Mouse (Mus musculus): ENCODE measurements around the gene Gsta3.

DNA sequence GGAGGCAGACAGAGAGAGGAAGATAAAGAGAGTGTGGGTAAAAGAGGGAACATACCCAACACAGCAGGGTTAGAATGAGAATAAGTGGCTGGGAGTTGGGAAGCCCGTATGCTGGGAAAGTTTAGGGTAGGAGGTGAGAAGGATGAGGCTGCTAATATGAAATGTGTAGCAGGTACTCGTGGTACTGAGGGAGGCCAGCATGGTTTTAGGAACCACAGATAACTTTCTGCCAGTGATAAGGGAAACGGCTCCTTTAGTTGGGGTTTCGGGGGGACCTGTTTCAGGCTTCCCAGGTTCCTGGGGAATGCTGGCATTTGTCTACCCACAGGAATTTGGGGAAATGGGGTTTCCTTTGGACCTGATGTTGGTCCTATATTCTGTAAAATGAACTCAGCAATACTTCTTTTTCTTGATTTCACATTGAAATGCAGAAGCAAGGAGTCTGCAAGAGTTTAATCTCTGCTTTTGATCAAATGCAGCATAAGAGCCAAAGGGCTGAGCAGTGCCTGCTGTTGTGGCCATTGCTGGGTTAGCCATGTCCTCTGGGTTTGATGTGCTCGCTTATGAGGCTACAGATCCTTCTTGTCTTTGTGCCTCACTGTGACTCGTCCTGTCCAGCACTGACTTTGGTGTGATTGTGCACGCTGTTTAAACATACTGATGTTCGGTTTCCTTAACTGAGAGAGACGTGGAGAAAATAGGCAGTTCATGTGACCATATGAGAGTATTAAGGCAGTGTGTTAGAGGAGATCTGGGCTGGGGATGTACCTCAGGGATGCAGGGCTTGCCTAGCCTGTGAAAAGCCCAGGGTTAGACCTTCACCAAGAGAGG, 8.4 kb downstream of the Gsta3 start:
- TF ChIP-seq CTCF (IDR thresholded peaks at IDR 0.05; ENCODE audit: control insufficient read depth, insufficient read depth, insufficient read length) (no peak), CEBPB (IDR thresholded peaks at IDR 0.05; ENCODE audit: low read depth) (no peak), MYOG (IDR thresholded peaks at IDR 0.05; ENCODE audit: control insufficient read depth, extremely low read depth, insufficient read length) (no peak), USF1 (IDR thresholded peaks at IDR 0.05; ENCODE audit: low read depth) (no peak), MYOD1 (IDR thresholded peaks at IDR 0.05; ENCODE audit: control insufficient read depth, insufficient read length, low read depth) (no peak), MAX (IDR thresholded peaks at IDR 0.05) (no peak)
